ENCODE assay signal across 8 mouse cellular contexts in genomic region chr5:103211101-103211848, GRCm38 (mm10). TPM values are rescaled to one million over a fixed set of nuclear protein-coding genes. Genes with fewer than 3 reads are reported as not detected.
DNase-seq lines count a peak whose midpoint lies in the region; ATAC-seq lines count a peak whose summit lies in the region.

TSS of gene Mapk10 (minus strand) at chr5:103211334.

- peak; percentile 21 to 27 for DNase-seq in adrenal gland, adult 18-20 months (ENCODE audit: low spot score in 2 of 2)
- peak; percentile 84 to 86 for DNase-seq in cerebellum, postnatal 36 days
- DNase-seq in gastrocnemius, postnatal 10 days: peak; percentile 12
- peak; percentile 64 for DNase-seq in hindlimb bud, embryonic 11.5 days (ENCODE audit: extremely low spot score, low read depth, low spot score)
- peak; percentile 88 for DNase-seq in left cerebral cortex, adult 11 months (ENCODE audit: low spot score)
- DNase-seq in midbrain, embryonic 14.5 days: peak; percentile 97
- no peak for DNase-seq in thymus, postnatal 25 days

- H3K27me3 ChIP-seq in midbrain, embryonic 14.5 days (ENCODE audit: control insufficient read depth, insufficient read depth, low read length): no peaks in the 10 kb centered on the region
- H3K27me3 ChIP-seq in stomach, embryonic 16.5 days (ENCODE audit: control insufficient read depth, insufficient read depth, low read length): no peaks in the 10 kb centered on the region

- peak within 1 kb of the TSS; percentile 53 for H3K4me3 ChIP-seq in midbrain, embryonic 14.5 days (replicated peaks; ENCODE audit: low read depth, low read length)
- peak within 1 kb of the TSS; percentile 33 for H3K4me3 ChIP-seq in stomach, embryonic 16.5 days (replicated peaks; ENCODE audit: low read length)

- peak; percentile 98 for ATAC-seq in midbrain, embryonic 14.5 days (ENCODE audit: low FRiP score, low TSS enrichment)
- peak; percentile 78; the same call in 1 of the 2 replicates for ATAC-seq in stomach, embryonic 16.5 days (ENCODE audit: insufficient read depth, low FRiP score)

- peaks cover 20% of the 10 kb centered on the region for H3K4me1 ChIP-seq in midbrain, embryonic 14.5 days (ENCODE audit: control insufficient read depth, insufficient read depth, low read length)
- no peaks in the 10 kb centered on the region for H3K4me1 ChIP-seq in stomach, embryonic 16.5 days (ENCODE audit: control insufficient read depth, insufficient read depth, low read length)

- H3K9me3 ChIP-seq in midbrain, embryonic 14.5 days (ENCODE audit: control insufficient read depth, low read length): no peaks in the 10 kb centered on the region
- H3K9me3 ChIP-seq in stomach, embryonic 16.5 days (replicated peaks; ENCODE audit: control insufficient read depth, low read length): 0 out of 2 replicates have a peak, but pooled peaks cover 4% of the 10 kb centered on the region

- H3K36me3 ChIP-seq in midbrain, embryonic 14.5 days (ENCODE audit: control insufficient read depth, insufficient read depth, low read length): no peaks in the 10 kb centered on the region
- no peaks in the 10 kb centered on the region for H3K36me3 ChIP-seq in stomach, embryonic 16.5 days (ENCODE audit: control insufficient read depth, insufficient read depth, low read length)

- peak within 1 kb of the TSS; percentile 93 for H3K27ac ChIP-seq in midbrain, embryonic 14.5 days (replicated peaks; ENCODE audit: low read depth, low read length)
- no peak within 1 kb of the TSS for H3K27ac ChIP-seq in stomach, embryonic 16.5 days (ENCODE audit: low read length)

- H3K9ac ChIP-seq in midbrain, embryonic 14.5 days (replicated peaks; ENCODE audit: low read length): peak within 1 kb of the TSS; percentile 89
- H3K9ac ChIP-seq in stomach, embryonic 16.5 days (ENCODE audit: low read length): no peak within 1 kb of the TSS

- peak within 1 kb of the TSS; percentile 77 for H3K4me2 ChIP-seq in midbrain, embryonic 14.5 days (ENCODE audit: low read length)
- H3K4me2 ChIP-seq in stomach, embryonic 16.5 days (ENCODE audit: low read depth, low read length): peak within 1 kb of the TSS; percentile 46

- 4% methylated on average over 16 of the region's 16 CpGs for WGBS in midbrain, embryonic 14.5 days
- WGBS in stomach, embryonic 16.5 days: 10% methylated on average over 16 of the region's 16 CpGs

RNA-seq across cellular contexts. Expression of gene Mapk10, which starts in this region (rescaled TPM):
- total RNA-seq in adrenal gland, adult 18-20 months (2021): 1 to 10 TPM; 5.7 to 9.8 TPM
- 1 to 10 TPM in 1 of 2 experiments, under 1 TPM in 1; 0.52 to 1.1 TPM for total RNA-seq in gastrocnemius, postnatal 10 days (2021)
- polyA plus RNA-seq in midbrain, embryonic 14.5 days (2014; fragmentation: Nextera tagmentation; extraction: Ambion mirVana): 119 and 132 TPM in 2 replicates
- polyA plus RNA-seq in stomach, embryonic 16.5 days (2015; fragmentation: Nextera tagmentation; extraction: Ambion mirVana): 6.3 and 7.2 TPM in 2 replicates

Comparison
In these comparisons a context has a peak if more than half of its experiments do, and no peak if none do; other contexts are left out.
1. RNA of gene Mapk10 (polyA plus RNA-seq): 119 to 132 TPM in midbrain, embryonic 14.5 days; 6.3 to 7.2 TPM in stomach, embryonic 16.5 days; every median in the first group is over 10 times any median in the second.